Mouse (Mus musculus) heart, embryonic 11.5 days (tissue): ENCODE measurements around the gene Kcnb1. TPM values are rescaled to one million over a fixed set of nuclear protein-coding genes. Genes with fewer than 3 reads are reported as not detected.
A peak's percentile ranks its signal among the peaks of the same experiment; 100 is the strongest.

ENCODE experiments used
- ATAC-seq: fragments of 200-750 bp; cut with Nextera tagmentation; replicated peaks from 2 replicates; pipeline ENCODE4 v1.8.0; 2017; ENCODE audit warnings: moderate library complexity; ENCODE audit not compliant: insufficient number of reproducible peaks, low FRiP score, low TSS enrichment
- H3K27ac ChIP-seq: fragments of 300-500 bp; sonication (generic); 2 replicates; pipeline ENCODE4 v1.5.1; 2014; ENCODE audit warnings: mild to moderate bottlenecking, low read depth, low read length
- H3K27me3 ChIP-seq: fragments of 300-500 bp; sonication (generic); 2 replicates; pipeline ENCODE4 v1.6.1; 2014; ENCODE audit warnings: mild to moderate bottlenecking, low read length, mixed read lengths; ENCODE audit not compliant: control insufficient read depth, insufficient read depth
- H3K36me3 ChIP-seq: fragments of 300-500 bp; sonication (generic); 2 replicates; pipeline ENCODE4 v1.6.1; 2014; ENCODE audit warnings: mild to moderate bottlenecking, low read length, moderate library complexity, mixed read lengths; ENCODE audit not compliant: control insufficient read depth, insufficient read depth
- H3K4me1 ChIP-seq: fragments of 300-500 bp; sonication (generic); 2 replicates; pipeline ENCODE4 v1.6.1; 2014; ENCODE audit warnings: low read length; ENCODE audit not compliant: control insufficient read depth, insufficient read depth
- H3K4me2 ChIP-seq: fragments of 300-500 bp; sonication (generic); 2 replicates; pipeline ENCODE4 v1.6.1; 2014; ENCODE audit warnings: mild to moderate bottlenecking, moderate library complexity
- H3K4me3 ChIP-seq: fragments of 300-500 bp; sonication (generic); 2 replicates; pipeline ENCODE4 v1.5.1; 2014; ENCODE audit warnings: low read depth, low read length
- H3K9ac ChIP-seq: fragments of 300-500 bp; sonication (generic); 2 replicates; pipeline ENCODE4 v1.6.1; 2014; ENCODE audit warnings: mild to moderate bottlenecking, low read depth, low read length, moderate library complexity
- H3K9me3 ChIP-seq: fragments of 300-500 bp; sonication (generic); replicated peaks from 2 replicates; pipeline ENCODE4 v1.6.1; 2016; ENCODE audit warnings: low read length; ENCODE audit not compliant: control insufficient read depth
- WGBS: fragments of 180-500 bp; shearing (Covaris S2); extraction: QIAGEN DNeasy Blood & Tissue Kit; methylation state at CpG from one replicate; pipeline ENCODE4 v1.1.7; 2014; ENCODE audit not compliant: insufficient replicate concordance; 5-methylcytosine and 5-hydroxymethylcytosine counted together
- polyA plus RNA-seq: library from polyadenylated mRNA; unstranded; fragments of >200 nt; fragmentation: Nextera tagmentation; extraction: Ambion mirVana; gene quantifications from 2 replicates; pipeline ENCODE4 v1.2.1, GENCODE M21; 2014

Kcnb1 gene
- polyA plus RNA-seq, 1 experiment from 2014 or later = 0.16 TPM

- H3K9ac ChIP-seq = no peak overlapping the region
- no peaks in the 10 kb centered on the region for H3K36me3 ChIP-seq
- H3K4me1 ChIP-seq = no peaks in the 10 kb centered on the region; the same call in 1 of the 2 replicates
- WGBS = 41% methylated on average over 16 of the region's 16 CpGs
- ATAC-seq = no peak
- H3K9me3 ChIP-seq = no peaks in the 10 kb centered on the region
- H3K4me3 ChIP-seq = no peak overlapping the region
- H3K27ac ChIP-seq = no peak overlapping the region
- H3K27me3 ChIP-seq = 0 out of 2 replicates have a peak, but pooled peaks cover 3% of the 10 kb centered on the region
- no peak overlapping the region for H3K4me2 ChIP-seq
Observed at GRCm38 (mm10) chr2:167201463-167202291, 11.7 kb upstream of the Kcnb1 start.

GRCm38 (mm10) chr2:167198660-167199427 is 8.9 kb upstream of the Kcnb1 start:
- Histone ChIP-seq H3K4me3 (no peak overlapping the region), H3K9me3 (no peaks in the 10 kb centered on the region), H3K4me1 (no peaks in the 10 kb centered on the region; the same call in 1 of the 2 replicates), H3K27ac (no peak overlapping the region), H3K4me2 (no peak overlapping the region), H3K9ac (no peak overlapping the region), H3K36me3 (no peaks in the 10 kb centered on the region), H3K27me3 (0 out of 2 replicates have a peak, but pooled peaks cover 3% of the 10 kb centered on the region)
- WGBS = 54% methylated on average over 13 of the region's 13 CpGs
- no peak for ATAC-seq

GRCm38 (mm10) chr2:167193361-167193760 is 3.4 kb upstream of the Kcnb1 start:
- Histone ChIP-seq H3K9me3 (no peaks in the 10 kb centered on the region), H3K4me3 (no peak overlapping the region), H3K4me2 (no peak overlapping the region), H3K4me1 (peaks cover 11% of the 10 kb centered on the region), H3K27me3 (peaks cover 34% of the 10 kb centered on the region), H3K27ac (no peak overlapping the region), H3K36me3 (no peaks in the 10 kb centered on the region), H3K9ac (no peak overlapping the region)
- WGBS = 74% methylated on average over 3 of the region's 3 CpGs
- ATAC-seq = no peak

- H3K27ac ChIP-seq = no peak overlapping the region
- H3K4me3 ChIP-seq = peak overlapping the region; percentile 48
- peak overlapping the region; percentile 39; the same call in 1 of the 2 replicates for H3K9ac ChIP-seq
- peak; percentile 16; the same call in 1 of the 2 replicates for ATAC-seq
- H3K36me3 ChIP-seq = no peaks in the 10 kb centered on the region
- WGBS = 1% methylated on average over 51 of the region's 91 CpGs
- peak overlapping the region; percentile 96 for H3K4me2 ChIP-seq
- no peaks in the 10 kb centered on the region for H3K9me3 ChIP-seq
- H3K4me1 ChIP-seq = peaks cover 13% of the 10 kb centered on the region
- H3K27me3 ChIP-seq = peaks cover 67% of the 10 kb centered on the region
Observed at GRCm38 (mm10) chr2:167189291-167190075, 472 bp downstream of the Kcnb1 start.

- Histone ChIP-seq H3K36me3 (no peaks in the 10 kb centered on the region), H3K27ac (no peak overlapping the region), H3K4me2 (peak overlapping the region; percentile 96), H3K9ac (no peak overlapping the region), H3K4me3 (peak overlapping the region; percentile 48), H3K4me1 (peaks cover 13% of the 10 kb centered on the region), H3K9me3 (no peaks in the 10 kb centered on the region), H3K27me3 (peaks cover 69% of the 10 kb centered on the region)
- peak; percentile 52 for ATAC-seq
- 10% methylated on average over 71 of the region's 83 CpGs for WGBS
Observed at GRCm38 (mm10) chr2:167188315-167189207, 1.4 kb downstream of the Kcnb1 start.

GRCm38 (mm10) chr2:167187119-167187518 is 2.8 kb downstream of the Kcnb1 start:
- Histone ChIP-seq H3K9ac (no peak overlapping the region), H3K4me1 (peaks cover 13% of the 10 kb centered on the region), H3K4me3 (no peak overlapping the region), H3K4me2 (no peak overlapping the region), H3K36me3 (no peaks in the 10 kb centered on the region), H3K27me3 (peaks cover 69% of the 10 kb centered on the region), H3K27ac (no peak overlapping the region), H3K9me3 (no peaks in the 10 kb centered on the region)
- ATAC-seq = no peak
- 75% methylated on average over 5 of the region's 5 CpGs for WGBS

GRCm38 (mm10) chr2:167186544-167186943 is 3.4 kb downstream of the Kcnb1 start:
- WGBS = 43% methylated on average over 10 of the region's 10 CpGs
- no peak for ATAC-seq
- H3K4me2 ChIP-seq = no peak overlapping the region
- no peaks in the 10 kb centered on the region for H3K9me3 ChIP-seq
- no peaks in the 10 kb centered on the region for H3K36me3 ChIP-seq
- peaks cover 13% of the 10 kb centered on the region for H3K4me1 ChIP-seq
- H3K27me3 ChIP-seq = peaks cover 65% of the 10 kb centered on the region
- H3K4me3 ChIP-seq = no peak overlapping the region
- H3K27ac ChIP-seq = no peak overlapping the region
- H3K9ac ChIP-seq = no peak overlapping the region
